Mouse (Mus musculus): Measurements from ENCODE around the gene Psme4.
"Not testable (repeated sequence)": the region's sequence is repeated elsewhere in the genome, so short reads cannot be mapped to it uniquely, and the experiment has no call there.

Psme4 gene

GRCm38 (mm10) chr11:30771267-30771903, at the start of gene Psme4:
Psme4 (plus strand) TSS chr11:30771726.
- peak; percentile 94 for DNase-seq (ENCODE audit: low spot score)

GRCm38 (mm10) chr11:30723438-30723837, 48.1 kb upstream of the Psme4 start:
- DNase-seq (ENCODE audit: low spot score), result no peak

GRCm38 (mm10) chr11:30730721-30731120, 40.8 kb upstream of the Psme4 start:
- DNase-seq (ENCODE audit: low spot score), result no peak

- DNase-seq (ENCODE audit: low spot score), result no peak
These were observed 38.1 kb upstream of the Psme4 start for GRCm38 (mm10) chr11:30733376-30733775.

- DNase-seq (ENCODE audit: low spot score), result no peak
These were observed 27.5 kb upstream of the Psme4 start for GRCm38 (mm10) chr11:30743991-30744390.

- DNase-seq (ENCODE audit: low spot score), result no peak
These were observed 22.6 kb upstream of the Psme4 start for GRCm38 (mm10) chr11:30748938-30749337.

- no peak for DNase-seq (ENCODE audit: low spot score)
These were observed 21.9 kb upstream of the Psme4 start for GRCm38 (mm10) chr11:30749587-30749986.

GRCm38 (mm10) chr11:30750039-30750823, 21.3 kb upstream of the Psme4 start:
- no peak for DNase-seq (ENCODE audit: low spot score)

GRCm38 (mm10) chr11:30752956-30753355, 18.6 kb upstream of the Psme4 start:
- DNase-seq (ENCODE audit: low spot score), result no peak

GRCm38 (mm10) chr11:30754486-30754854, 17.1 kb upstream of the Psme4 start:
- not testable (repeated sequence) for DNase-seq (ENCODE audit: low spot score)

- peak; percentile 25 for DNase-seq (ENCODE audit: low spot score)
These were observed 16.5 kb upstream of the Psme4 start for GRCm38 (mm10) chr11:30754855-30755530.

- DNase-seq (ENCODE audit: low spot score), result no peak
These were observed 10.1 kb upstream of the Psme4 start for GRCm38 (mm10) chr11:30761381-30761780.

GRCm38 (mm10) chr11:30761891-30762290, 9.6 kb upstream of the Psme4 start:
- no peak for DNase-seq (ENCODE audit: low spot score)

GRCm38 (mm10) chr11:30765076-30765475, 6.5 kb upstream of the Psme4 start:
- DNase-seq (ENCODE audit: low spot score), result no peak

- DNase-seq (ENCODE audit: low spot score), result no peak
These were observed 709 bp upstream of the Psme4 start for GRCm38 (mm10) chr11:30770817-30771216.

- DNase-seq (ENCODE audit: low spot score), result peak; percentile 54
These were observed 517 bp downstream of the Psme4 start for GRCm38 (mm10) chr11:30771904-30772581.

- no peak for DNase-seq (ENCODE audit: low spot score)
These were observed 1.4 kb downstream of the Psme4 start for GRCm38 (mm10) chr11:30772777-30773417.

GRCm38 (mm10) chr11:30774638-30775037, 3.1 kb downstream of the Psme4 start:
- DNase-seq (ENCODE audit: low spot score), result no peak

GRCm38 (mm10) chr11:30777498-30777897, 6.0 kb downstream of the Psme4 start:
- DNase-seq (ENCODE audit: low spot score), result no peak

- DNase-seq (ENCODE audit: low spot score), result no peak
These were observed 9.4 kb downstream of the Psme4 start for GRCm38 (mm10) chr11:30780893-30781292.

- DNase-seq (ENCODE audit: low spot score), result no peak
These were observed 10.1 kb downstream of the Psme4 start for GRCm38 (mm10) chr11:30781612-30782011.

- no peak for DNase-seq (ENCODE audit: low spot score)
These were observed 14.0 kb downstream of the Psme4 start for GRCm38 (mm10) chr11:30785497-30785896.
